8 mouse cellular contexts compared by ENCODE assay signal in genomic region chr12:112721424-112722239, GRCm38 (mm10). TPM values are rescaled to one million over a fixed set of nuclear protein-coding genes. Genes with fewer than 3 reads are reported as not detected.
A peak's percentile ranks its signal among the peaks of the same experiment; 100 is the strongest.
DNase-seq lines count a peak whose midpoint lies in the region; ATAC-seq and TF ChIP-seq lines count a peak whose summit lies in the region.

No protein-coding gene starts in this region.

- H3K27ac ChIP-seq in heart, embryonic 10.5 days = peak overlapping the region; percentile 84
- peak overlapping the region; percentile 97 for H3K27ac ChIP-seq in lung, postnatal 0 days (ENCODE audit: low read length)

- TF ChIP-seq CTCF in lung, postnatal 0 days (IDR thresholded peaks at IDR 0.05) = peak; percentile 37

- 2% methylated on average over 67 of the region's 69 CpGs for WGBS in heart, embryonic 10.5 days
- WGBS in lung, postnatal 0 days = 4% methylated on average over 46 of the region's 69 CpGs

- peak overlapping the region; percentile 87 for H3K4me3 ChIP-seq in heart, embryonic 10.5 days
- H3K4me3 ChIP-seq in lung, postnatal 0 days (ENCODE audit: low read depth, low read length) = peak overlapping the region; percentile 77

- H3K9me3 ChIP-seq in heart, embryonic 10.5 days = no peaks in the 10 kb centered on the region
- no peaks in the 10 kb centered on the region for H3K9me3 ChIP-seq in lung, postnatal 0 days (ENCODE audit: low read length)

- peaks cover 34% of the 10 kb centered on the region for H3K4me1 ChIP-seq in heart, embryonic 10.5 days
- H3K4me1 ChIP-seq in lung, postnatal 0 days (ENCODE audit: insufficient read depth, low read depth, low read length) = no peaks in the 10 kb centered on the region

- H3K27me3 ChIP-seq in heart, embryonic 10.5 days (ENCODE audit: insufficient read depth, poor library complexity, severe bottlenecking) = peaks cover 63% of the 10 kb centered on the region
- H3K27me3 ChIP-seq in lung, postnatal 0 days (replicated peaks; ENCODE audit: insufficient read depth, low read length) = no peaks in the 10 kb centered on the region

- peak; percentile 32 for DNase-seq in ovary, adult 18-20 months (ENCODE audit: low spot score)
- DNase-seq in ovary, postnatal 10 days (ENCODE audit: low spot score) = no peak
- peak; percentile 74 to 85 for DNase-seq in cerebellum, adult 18-20 months
- DNase-seq in heart, embryonic 10.5 days (ENCODE audit: low spot score) = no peak
- peak; percentile 94 for DNase-seq in kidney, adult 9 months
- peak; percentile 94 for DNase-seq in lung, postnatal 0 days (ENCODE audit: low spot score)
- DNase-seq in retina, postnatal 1 day = peak; percentile 66

- no peaks in the 10 kb centered on the region for H3K36me3 ChIP-seq in heart, embryonic 10.5 days
- no peaks in the 10 kb centered on the region for H3K36me3 ChIP-seq in lung, postnatal 0 days (ENCODE audit: insufficient read depth, low read length)

- peak overlapping the region; percentile 75 for H3K9ac ChIP-seq in lung, postnatal 0 days (replicated peaks; ENCODE audit: low read depth)

- ATAC-seq in lung, postnatal 0 days = peak; percentile 81
- no peak for ATAC-seq in erythroid progenitor cell, adult 5-6 weeks (replicated peaks; ENCODE audit: low FRiP score, poor library complexity, severe bottlenecking)

- peak overlapping the region; percentile 97 for H3K4me2 ChIP-seq in lung, postnatal 0 days (replicated peaks; ENCODE audit: low read depth, low read length)

- no peak for TF ChIP-seq EP300 in lung, postnatal 0 days (IDR thresholded peaks at IDR 0.05)

RNA-seq across cellular contexts. Expression of gene Cep170b, which starts 1.4 kb away (rescaled TPM):
- polyA plus RNA-seq in heart, embryonic 10.5 days (2016; fragmentation: Nextera tagmentation; extraction: Ambion mirVana) = 3.9 and 6.6 TPM in 2 replicates
- 17.5 and 20.8 TPM in 2 replicates for polyA plus RNA-seq in lung, postnatal 0 days (2015; fragmentation: Nextera tagmentation; extraction: Ambion mirVana)
- 1.3 TPM in 1 of 2 replicates, not detected in the other for total RNA-seq in erythroid progenitor cell, adult 5-6 weeks (2015; ENCODE audit: low replicate concordance)
- not detected in 2 replicates for total RNA-seq in erythroid progenitor cell, adult 5-6 weeks (2017; ENCODE audit: low replicate concordance)

RNA-seq across cellular contexts. Expression of gene Pld4, which starts 38.8 kb away (rescaled TPM):
- 0.57 and 2.9 TPM in 2 replicates for polyA plus RNA-seq in heart, embryonic 10.5 days (2016; fragmentation: Nextera tagmentation; extraction: Ambion mirVana)
- 19.6 and 23.8 TPM in 2 replicates for polyA plus RNA-seq in lung, postnatal 0 days (2015; fragmentation: Nextera tagmentation; extraction: Ambion mirVana)
- 20.1 and 29.9 TPM in 2 replicates for total RNA-seq in erythroid progenitor cell, adult 5-6 weeks (2015; ENCODE audit: low replicate concordance)
- 8.9 and 14.0 TPM in 2 replicates for total RNA-seq in erythroid progenitor cell, adult 5-6 weeks (2017; ENCODE audit: low replicate concordance)

RNA-seq across cellular contexts. Expression of gene Zbtb42, which starts 43.0 kb away (rescaled TPM):
- polyA plus RNA-seq in heart, embryonic 10.5 days (2016; fragmentation: Nextera tagmentation; extraction: Ambion mirVana) = 3.9 and 4.3 TPM in 2 replicates
- 14.0 and 14.6 TPM in 2 replicates for polyA plus RNA-seq in lung, postnatal 0 days (2015; fragmentation: Nextera tagmentation; extraction: Ambion mirVana)
- total RNA-seq in erythroid progenitor cell, adult 5-6 weeks (2015; ENCODE audit: low replicate concordance) = 10.1 TPM in 1 of 2 replicates, not detected in the other
- total RNA-seq in erythroid progenitor cell, adult 5-6 weeks (2017; ENCODE audit: low replicate concordance) = 0.39 TPM in 1 of 2 replicates, not detected in the other

RNA-seq across cellular contexts. Expression of gene Akt1, which starts 46.9 kb away (rescaled TPM):
- polyA plus RNA-seq in heart, embryonic 10.5 days (2016; fragmentation: Nextera tagmentation; extraction: Ambion mirVana) = 57.1 and 82.0 TPM in 2 replicates
- polyA plus RNA-seq in lung, postnatal 0 days (2015; fragmentation: Nextera tagmentation; extraction: Ambion mirVana) = 78.8 and 91.3 TPM in 2 replicates
- 22.6 and 24.1 TPM in 2 replicates for total RNA-seq in erythroid progenitor cell, adult 5-6 weeks (2015; ENCODE audit: low replicate concordance)
- total RNA-seq in erythroid progenitor cell, adult 5-6 weeks (2017; ENCODE audit: low replicate concordance) = 24.5 and 40.9 TPM in 2 replicates

Comparison
In these comparisons a context has a peak if more than half of its experiments do, and no peak if none do; other contexts are left out.
1. DNase-seq: peak in ovary, adult 18-20 months (single experiment), cerebellum, adult 18-20 months (2 of 2), kidney, adult 9 months (single experiment), lung, postnatal 0 days (single experiment) and retina, postnatal 1 day (single experiment); none in ovary, postnatal 10 days (single experiment) and heart, embryonic 10.5 days (single experiment).